ENCODE assay signal across 8 mouse cellular contexts in genomic region chr2:32395946-32396621, GRCm38 (mm10). TPM values are rescaled to one million over a fixed set of nuclear protein-coding genes. Genes with fewer than 3 reads are reported as not detected.
DNase-seq lines count a peak whose midpoint lies in the region; ATAC-seq lines count a peak whose summit lies in the region.

No protein-coding gene starts in this region.

- intact Hi-C loops in gastrocnemius, postnatal 14 days (cut with DNase I; ENCODE audit: low total_unique reads): no loop called here

- H3K4me1 ChIP-seq in megakaryocyte, embryonic 14.5 days: peaks cover 35% of the 10 kb centered on the region

- peak; percentile 86 for ATAC-seq in inflammation-experienced regulatory T-cells, adult 6 months

- peak overlapping the region; percentile 99 for H3K4me3 ChIP-seq in megakaryocyte, embryonic 14.5 days (replicated peaks)

- H3K27me3 ChIP-seq in megakaryocyte, embryonic 14.5 days (replicated peaks): peaks cover 14% of the 10 kb centered on the region

- H3K36me3 ChIP-seq in megakaryocyte, embryonic 14.5 days (replicated peaks; ENCODE audit: low read length): peaks cover 33% of the 10 kb centered on the region

- no peaks in the 10 kb centered on the region for H3K9me3 ChIP-seq in megakaryocyte, embryonic 14.5 days

- peak; percentile 94 to 98 for DNase-seq in adrenal gland, adult (ENCODE audit: inconsistent age in 2 of 2, low spot score in 1 of 2)
- DNase-seq in embryo, embryonic 10 days (ENCODE audit: low spot score): peak; percentile 96
- DNase-seq in gastrocnemius, postnatal 14 days: peak; percentile 90
- peak; percentile 87 to 95 for DNase-seq in left cerebral cortex, adult 9 months (ENCODE audit: low spot score in 2 of 2)
- peak; percentile 93 to 97 for DNase-seq in right cerebral cortex, adult 2 months (ENCODE audit: low spot score in 2 of 2)
- DNase-seq in urinary bladder, postnatal 10 days (ENCODE audit: low spot score): peak; percentile 69

RNA-seq across cellular contexts. Expression of gene Ptges2, which starts 0.4 kb away (rescaled TPM):
- total RNA-seq in gastrocnemius, postnatal 14 days (2021): 10 to 100 TPM; 41.3 to 43.2 TPM
- under 1 TPM; 0.32 to 0.63 (median 0.44) TPM for polyA plus RNA-seq in inflammation-experienced regulatory T-cells, adult 6 months (2017; shearing (Covaris generic))
- 2.5 and 3.4 TPM in 2 replicates for polyA plus RNA-seq in megakaryocyte, embryonic 14.5 days (2012; ENCODE audit: insufficient read depth, low replicate concordance)

RNA-seq across cellular contexts. Expression of gene Lcn2, which starts 8.0 kb away (rescaled TPM):
- total RNA-seq in gastrocnemius, postnatal 14 days (2021): 1 to 10 TPM; 2.6 to 4.7 TPM
- under 1 TPM in 1 of 3 experiments, not detected in 2; 0.93 TPM for polyA plus RNA-seq in inflammation-experienced regulatory T-cells, adult 6 months (2017; shearing (Covaris generic))
- 15.0 and 32.0 TPM in 2 replicates for polyA plus RNA-seq in megakaryocyte, embryonic 14.5 days (2012; ENCODE audit: insufficient read depth, low replicate concordance)

RNA-seq across cellular contexts. Expression of gene 1110008P14Rik, which starts 14.3 kb away (rescaled TPM):
- total RNA-seq in gastrocnemius, postnatal 14 days (2021): 10 to 100 TPM; 44.1 to 49.3 TPM
- polyA plus RNA-seq in inflammation-experienced regulatory T-cells, adult 6 months (2017; shearing (Covaris generic)): 10 to 100 TPM; 43.1 to 73.3 (median 57.4) TPM
- 74.3 and 79.5 TPM in 2 replicates for polyA plus RNA-seq in megakaryocyte, embryonic 14.5 days (2012; ENCODE audit: insufficient read depth, low replicate concordance)

RNA-seq across cellular contexts. Expression of gene Dnm1, which starts 42.9 kb away (rescaled TPM):
- total RNA-seq in gastrocnemius, postnatal 14 days (2021): 10 to 100 TPM in 1 of 2 experiments, 1 to 10 TPM in 1; 9.8 to 13.5 TPM
- not detected for polyA plus RNA-seq in inflammation-experienced regulatory T-cells, adult 6 months (2017; shearing (Covaris generic))
- 3.6 and 6.2 TPM in 2 replicates for polyA plus RNA-seq in megakaryocyte, embryonic 14.5 days (2012; ENCODE audit: insufficient read depth, low replicate concordance)

RNA-seq across cellular contexts. Expression of gene Ciz1, which starts 44.0 kb away (rescaled TPM):
- 10 to 100 TPM; 29.3 to 30.0 TPM for total RNA-seq in gastrocnemius, postnatal 14 days (2021)
- 10 to 100 TPM; 52.5 to 84.8 (median 55.5) TPM for polyA plus RNA-seq in inflammation-experienced regulatory T-cells, adult 6 months (2017; shearing (Covaris generic))
- polyA plus RNA-seq in megakaryocyte, embryonic 14.5 days (2012; ENCODE audit: insufficient read depth, low replicate concordance): 103 and 163 TPM in 2 replicates

Comparison
In these comparisons a context has a peak if more than half of its experiments do, and no peak if none do; other contexts are left out.
1. Peak in every context shown above with its lines: DNase-seq, ATAC-seq and H3K4me3 ChIP-seq.